Mouse (Mus musculus) T-cell, adult 66 days (primary cell): Measurements from ENCODE around the gene Amelx. TPM values are rescaled to one million over a fixed set of nuclear protein-coding genes. Genes with fewer than 3 reads are reported as not detected.

Source experiments
- total RNA-seq, 2 experiments: library from RNA; stranded (reverse); gene quantifications; 3 replicates in 1 of 2; 4 replicates in 1 of 2; pipeline ENCODE4 v1.2.4; 2023

The Amelx gene
- total RNA-seq: not detected

GRCm38 (mm10) chrX:169187100-169187499 lies at the start of gene Amelx:
Amelx (minus strand) TSS chrX:169187200.

Other genes starting within 250 kb of the Amelx start
- gene Hccs, start 133.2 kb upstream of the Amelx start, total RNA-seq: 10 to 100 TPM; 18.2 to 22.5 TPM